Mouse (Mus musculus) megakaryocyte progenitor cell, adult 5-6 weeks (primary cell): ENCODE results near the gene Cul9. TPM values are rescaled to one million over a fixed set of nuclear protein-coding genes. Genes with fewer than 3 reads are reported as not detected.

Source experiments
- ATAC-seq: replicated peaks from 2 replicates; pipeline ENCODE4 v1.8.0; 2016; ENCODE audit warnings: mild to moderate bottlenecking, moderate TSS enrichment, inconsistent platforms; ENCODE audit not compliant: poor library complexity
- total RNA-seq, 2 experiments: library from RNA; stranded (forward) in 1 of 2; stranded (reverse) in 1 of 2; fragments of 157-497, 149-512 nt in 1 of 2; fragments of 200-1000 nt in 1 of 2; gene quantifications; 2 replicates each; pipeline versions ENCODE4 v1.2.3 to v1.2.4; 2015 to 2017

The Cul9 gene
- total RNA-seq, 2 experiments from 2014 or later, result 12.4 TPM

DNA sequence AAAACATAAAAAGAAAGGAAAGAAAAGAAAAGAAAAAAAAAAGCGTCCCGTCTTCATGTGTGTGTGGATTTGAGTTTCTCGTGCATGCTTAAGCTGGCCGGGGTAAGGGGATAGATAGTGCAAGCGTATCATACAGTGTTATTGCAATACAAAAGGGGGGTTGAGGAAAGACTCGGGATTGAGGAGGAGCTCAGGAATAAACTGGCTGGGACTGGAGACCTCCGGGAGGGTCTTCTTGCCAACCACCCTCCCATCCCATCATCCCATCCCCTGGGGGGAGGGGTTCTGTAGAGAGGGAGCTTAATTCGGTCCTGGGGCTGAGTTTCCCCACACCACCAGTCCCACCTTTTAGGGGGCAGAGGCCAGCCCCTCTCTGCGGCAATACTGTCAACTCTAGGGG is 91.6 kb downstream of the Cul9 start:
- ATAC-seq, result no peak

DNA sequence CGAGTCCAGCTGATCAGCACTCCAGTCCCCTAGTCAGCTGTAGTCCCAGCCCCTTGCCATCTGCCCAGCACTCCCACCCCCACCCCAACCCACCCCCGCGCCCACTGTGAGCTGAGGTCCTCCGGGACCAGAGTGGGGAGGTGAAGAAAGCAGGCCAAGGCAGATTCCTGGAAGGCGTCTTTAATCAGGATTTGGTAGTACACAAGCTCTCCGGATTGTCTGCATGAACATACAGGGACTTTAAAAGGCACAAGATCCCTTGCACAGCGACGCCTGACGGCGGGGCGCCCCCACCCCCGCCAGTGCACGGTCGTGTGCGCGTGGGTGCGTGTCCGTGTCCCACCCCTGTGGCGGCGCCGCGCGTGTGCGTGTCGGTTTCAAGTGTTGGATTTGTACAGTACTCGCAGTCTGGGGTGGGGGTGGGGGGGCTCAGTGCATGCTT is 92.2 kb downstream of the Cul9 start:
- ATAC-seq, result no peak

DNA sequence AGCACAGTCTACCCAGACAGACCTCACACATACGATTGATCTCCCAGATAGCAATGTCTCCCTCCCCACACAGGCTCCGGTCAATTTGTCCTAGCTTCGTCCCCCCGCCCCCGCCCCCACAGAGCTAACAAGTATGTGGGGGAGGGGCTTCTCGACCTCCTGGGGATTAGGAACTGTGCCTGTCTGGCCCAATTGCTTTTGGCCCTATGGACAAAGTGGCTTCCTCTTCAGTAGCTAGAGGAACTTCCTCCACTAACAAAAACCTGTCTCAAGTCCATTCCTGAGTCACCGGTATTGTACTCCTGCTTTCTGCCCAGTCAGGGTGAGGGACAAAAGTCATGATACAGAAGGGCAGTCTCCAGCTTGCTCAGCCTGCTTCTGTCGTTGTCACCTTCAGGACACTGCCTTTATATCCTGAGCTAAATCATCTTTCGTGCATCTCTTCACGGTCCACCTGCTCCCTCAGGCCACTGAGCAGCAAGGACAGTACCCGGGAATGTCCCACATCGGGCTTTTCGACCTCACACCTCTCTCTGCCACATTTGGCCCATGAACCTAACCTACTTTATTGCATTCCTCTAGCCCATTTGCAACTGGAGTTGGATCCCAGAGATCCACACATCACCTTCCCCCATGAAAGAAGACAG is 92.8 kb downstream of the Cul9 start:
- ATAC-seq, result no peak

DNA sequence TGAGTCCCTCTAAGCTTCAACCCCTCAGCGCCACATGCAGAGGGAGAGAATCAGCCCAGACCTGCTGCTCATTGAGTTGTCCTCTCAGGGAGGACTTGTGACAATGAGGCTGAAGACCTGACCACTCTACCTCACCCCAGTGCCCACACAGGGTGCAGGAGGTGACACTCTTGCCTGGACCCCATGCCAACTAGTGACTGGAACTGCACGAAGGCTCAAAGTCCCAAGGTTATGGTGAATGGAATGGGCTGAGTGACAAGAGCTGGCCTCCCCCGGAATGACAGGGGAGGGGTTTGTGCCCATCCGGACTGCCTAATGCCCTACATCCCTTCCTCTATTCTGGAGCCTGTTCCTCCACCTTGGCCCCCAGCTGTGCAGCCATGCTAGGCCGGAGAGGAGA is 93.5 kb downstream of the Cul9 start:
- no peak for ATAC-seq

Other genes starting within 250 kb of the Cul9 start
- gene Dlk2, start 249.0 kb downstream of the Cul9 start, total RNA-seq (2015), result not detected in 2 replicates
- not detected in 2 replicates for gene Dlk2, start 249.0 kb downstream of the Cul9 start, total RNA-seq (2017)
- 0.93 and 1.2 TPM in 2 replicates for gene Abcc10, start 218.0 kb downstream of the Cul9 start, total RNA-seq (2015)
- 4.1 and 4.2 TPM in 2 replicates for gene Abcc10, start 218.0 kb downstream of the Cul9 start, total RNA-seq (2017)
- 9.3 and 16.6 TPM in 2 replicates for gene Zfp318, start 162.7 kb downstream of the Cul9 start, total RNA-seq (2015)
- gene Zfp318, start 162.7 kb downstream of the Cul9 start, total RNA-seq (2017), result 13.1 and 15.7 TPM in 2 replicates
- gene Crip3, start 117.5 kb downstream of the Cul9 start, total RNA-seq (2015), result not detected in 2 replicates
- gene Crip3, start 117.5 kb downstream of the Cul9 start, total RNA-seq (2017), result not detected in 2 replicates
- not detected in 2 replicates for gene Slc22a7, start 107.9 kb downstream of the Cul9 start, total RNA-seq (2015)
- gene Slc22a7, start 107.9 kb downstream of the Cul9 start, total RNA-seq (2017), result not detected in 2 replicates
- gene Ttbk1, start 58.7 kb downstream of the Cul9 start, total RNA-seq (2015), result 0.02 TPM in 1 of 2 replicates, not detected in the other
- gene Ttbk1, start 58.7 kb downstream of the Cul9 start, total RNA-seq (2017), result 0.14 TPM in 1 of 2 replicates, not detected in the other
- gene Dnph1, start 49.7 kb downstream of the Cul9 start, total RNA-seq (2015), result 41.5 and 45.7 TPM in 2 replicates
- 20.2 and 26.3 TPM in 2 replicates for gene Dnph1, start 49.7 kb downstream of the Cul9 start, total RNA-seq (2017)
- 36.5 and 43.5 TPM in 2 replicates for gene Srf, start 9.8 kb upstream of the Cul9 start, total RNA-seq (2015)
- 40.0 and 47.5 TPM in 2 replicates for gene Srf, start 9.8 kb upstream of the Cul9 start, total RNA-seq (2017)
- 1.4 and 2.0 TPM in 2 replicates for gene Ptk7, start 83.1 kb upstream of the Cul9 start, total RNA-seq (2015)
- gene Ptk7, start 83.1 kb upstream of the Cul9 start, total RNA-seq (2017), result 3.0 and 3.6 TPM in 2 replicates
- 1.9 and 2.9 TPM in 2 replicates for gene Klc4, start 99.6 kb upstream of the Cul9 start, total RNA-seq (2015)
- 7.5 and 9.5 TPM in 2 replicates for gene Klc4, start 99.6 kb upstream of the Cul9 start, total RNA-seq (2017)
- gene Mrpl2, start 99.8 kb upstream of the Cul9 start, total RNA-seq (2015), result 80.1 and 101 TPM in 2 replicates
- gene Mrpl2, start 99.8 kb upstream of the Cul9 start, total RNA-seq (2017), result 75.5 and 84.7 TPM in 2 replicates
- 7.3 and 7.6 TPM in 2 replicates for gene Cul7, start 103.9 kb upstream of the Cul9 start, total RNA-seq (2015)
- gene Cul7, start 103.9 kb upstream of the Cul9 start, total RNA-seq (2017), result 9.1 and 14.3 TPM in 2 replicates
- 12.4 and 13.6 TPM in 2 replicates for gene Rrp36, start 128.0 kb upstream of the Cul9 start, total RNA-seq (2015)
- 70.4 and 89.7 TPM in 2 replicates for gene Rrp36, start 128.0 kb upstream of the Cul9 start, total RNA-seq (2017)
- gene Mea1, start 132.4 kb upstream of the Cul9 start, total RNA-seq (2015), result 47.6 and 53.5 TPM in 2 replicates
- 74.9 and 77.6 TPM in 2 replicates for gene Mea1, start 132.4 kb upstream of the Cul9 start, total RNA-seq (2017)
- gene Klhdc3, start 134.5 kb upstream of the Cul9 start, total RNA-seq (2015), result 36.4 and 40.8 TPM in 2 replicates
- 26.3 and 27.8 TPM in 2 replicates for gene Klhdc3, start 134.5 kb upstream of the Cul9 start, total RNA-seq (2017)
- gene Ppp2r5d, start 158.7 kb upstream of the Cul9 start, total RNA-seq (2015), result 25.6 and 26.9 TPM in 2 replicates
- gene Ppp2r5d, start 158.7 kb upstream of the Cul9 start, total RNA-seq (2017), result 44.1 and 46.1 TPM in 2 replicates
- 7.8 and 10.2 TPM in 2 replicates for gene Pex6, start 165.1 kb upstream of the Cul9 start, total RNA-seq (2015)
- gene Pex6, start 165.1 kb upstream of the Cul9 start, total RNA-seq (2017), result 11.3 TPM in 2 replicates
- gene Gnmt, start 182.8 kb upstream of the Cul9 start, total RNA-seq (2015), result not detected in 2 replicates
- not detected in 2 replicates for gene Gnmt, start 182.8 kb upstream of the Cul9 start, total RNA-seq (2017)
- 30.6 and 34.3 TPM in 2 replicates for gene Cnpy3, start 205.8 kb upstream of the Cul9 start, total RNA-seq (2015)
- 101 and 102 TPM in 2 replicates for gene Cnpy3, start 205.8 kb upstream of the Cul9 start, total RNA-seq (2017)
- 0.72 and 0.73 TPM in 2 replicates for gene Ptcra, start 217.3 kb upstream of the Cul9 start, total RNA-seq (2015)
- not detected in 2 replicates for gene Ptcra, start 217.3 kb upstream of the Cul9 start, total RNA-seq (2017)
- gene 2310039H08Rik, start 226.2 kb upstream of the Cul9 start, total RNA-seq (2015), result 27.3 and 28.5 TPM in 2 replicates
- 10.0 and 16.5 TPM in 2 replicates for gene 2310039H08Rik, start 226.2 kb upstream of the Cul9 start, total RNA-seq (2017)
- gene Rpl7l1, start 236.3 kb upstream of the Cul9 start, total RNA-seq (2015), result 113 and 123 TPM in 2 replicates
- gene Rpl7l1, start 236.3 kb upstream of the Cul9 start, total RNA-seq (2017), result 142 and 179 TPM in 2 replicates